Mouse (Mus musculus): ENCODE measurements around the gene Cbx1. TPM values are rescaled to one million over a fixed set of nuclear protein-coding genes. Genes with fewer than 3 reads are reported as not detected.

The Cbx1 gene
- polyA plus RNA-seq, 1 experiment from 2014 or later: 102 TPM

DNA sequence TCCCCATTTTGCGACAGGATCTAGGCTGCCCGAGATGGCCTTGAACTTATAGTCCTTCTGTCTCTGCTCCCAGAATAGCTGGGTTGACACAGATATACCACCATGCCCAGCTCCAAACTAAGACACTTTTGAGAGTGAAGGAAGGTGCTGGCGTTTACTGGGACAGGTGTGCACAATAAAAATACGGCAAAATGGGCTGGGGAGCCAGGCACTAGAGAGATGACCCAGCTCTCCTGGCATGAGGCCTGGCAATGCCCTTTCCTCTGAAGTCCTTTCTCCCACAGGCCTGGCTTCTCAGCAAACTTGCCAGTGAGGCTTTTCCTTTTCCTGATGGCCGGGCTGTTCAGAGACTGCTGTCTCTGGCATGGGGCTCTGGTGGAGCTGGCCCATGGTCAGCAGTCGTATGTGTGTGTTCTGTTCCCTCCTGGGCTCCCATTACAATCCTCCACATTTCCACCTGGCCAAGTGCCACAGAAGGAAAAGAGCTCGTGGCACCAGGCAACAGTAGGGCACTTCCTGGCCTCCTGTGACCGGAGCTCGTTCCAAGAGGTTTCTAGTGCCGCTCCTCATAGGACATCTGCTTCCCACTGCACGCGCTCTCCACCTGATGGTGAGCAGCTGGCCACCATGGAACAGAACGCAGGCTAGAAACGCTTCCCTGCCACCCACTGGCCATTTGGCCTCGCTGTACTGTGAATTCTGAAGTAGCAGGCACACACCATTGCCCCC lies 26.0 kb upstream of the Cbx1 start:
- H3K27me3 ChIP-seq: no peaks in the 10 kb centered on the region
- ATAC-seq (replicated peaks): no peak
- H3K9me3 ChIP-seq: no peaks in the 10 kb centered on the region
- no peak overlapping the region for H3K27ac ChIP-seq (replicated peaks)
- no peak overlapping the region for H3K4me2 ChIP-seq (replicated peaks)
- H3K4me3 ChIP-seq: no peak overlapping the region
- WGBS: 65% methylated on average over 15 of the region's 15 CpGs
- H3K36me3 ChIP-seq: 0 out of 2 replicates have a peak, but pooled peaks cover 2% of the 10 kb centered on the region
- H3K9ac ChIP-seq (replicated peaks): no peak overlapping the region
- peaks cover 24% of the 10 kb centered on the region for H3K4me1 ChIP-seq

- Histone ChIP-seq H3K27me3 (no peaks in the 10 kb centered on the region), H3K4me3 (no peak overlapping the region), H3K4me2 (replicated peaks) (no peak overlapping the region), H3K27ac (replicated peaks) (no peak overlapping the region; the same call in 1 of the 2 replicates), H3K36me3 (peaks cover 15% of the 10 kb centered on the region; the same call in 1 of the 2 replicates), H3K9ac (replicated peaks) (no peak overlapping the region), H3K9me3 (no peaks in the 10 kb centered on the region), H3K4me1 (peaks cover 24% of the 10 kb centered on the region)
- 27% methylated on average over 13 of the region's 13 CpGs for WGBS
- ATAC-seq (replicated peaks): peak; percentile 47; the same call in 1 of the 2 replicates
Observed at GRCm38 (mm10) chr11:96764511-96765350, 24.2 kb upstream of the Cbx1 start.

- H3K27me3 ChIP-seq: no peaks in the 10 kb centered on the region
- H3K4me2 ChIP-seq (replicated peaks): no peak overlapping the region
- H3K4me1 ChIP-seq: peaks cover 24% of the 10 kb centered on the region
- H3K4me3 ChIP-seq: no peak overlapping the region
- WGBS: 72% methylated on average over 7 of the region's 7 CpGs
- no peaks in the 10 kb centered on the region for H3K9me3 ChIP-seq
- H3K27ac ChIP-seq (replicated peaks): no peak overlapping the region
- peaks cover 24% of the 10 kb centered on the region for H3K36me3 ChIP-seq
- no peak for ATAC-seq (replicated peaks)
- no peak overlapping the region for H3K9ac ChIP-seq (replicated peaks)
Observed at GRCm38 (mm10) chr11:96765645-96766044, 23.3 kb upstream of the Cbx1 start.

DNA sequence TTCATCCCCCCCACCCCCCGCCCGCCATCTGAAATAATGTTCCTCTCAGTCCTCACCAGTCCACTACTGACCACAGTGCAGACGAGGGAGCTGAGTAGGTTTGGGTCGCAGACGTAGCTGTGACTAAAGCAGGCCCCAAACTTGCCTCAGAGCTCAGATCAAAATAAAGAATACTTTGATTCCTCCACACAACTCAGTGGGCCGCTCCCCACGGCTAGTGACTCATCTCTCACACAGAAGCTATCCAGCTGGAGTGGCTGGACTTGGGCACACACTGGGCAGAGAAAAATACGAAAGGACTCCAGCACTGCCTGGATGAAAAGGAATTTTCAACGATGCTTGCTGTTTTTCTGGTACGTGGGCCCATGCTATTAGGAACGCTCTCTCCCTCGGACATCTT lies 22.4 kb upstream of the Cbx1 start:
- 69% methylated on average over 12 of the region's 12 CpGs for WGBS
- no peak overlapping the region for H3K9ac ChIP-seq (replicated peaks)
- ATAC-seq (replicated peaks): no peak

DNA sequence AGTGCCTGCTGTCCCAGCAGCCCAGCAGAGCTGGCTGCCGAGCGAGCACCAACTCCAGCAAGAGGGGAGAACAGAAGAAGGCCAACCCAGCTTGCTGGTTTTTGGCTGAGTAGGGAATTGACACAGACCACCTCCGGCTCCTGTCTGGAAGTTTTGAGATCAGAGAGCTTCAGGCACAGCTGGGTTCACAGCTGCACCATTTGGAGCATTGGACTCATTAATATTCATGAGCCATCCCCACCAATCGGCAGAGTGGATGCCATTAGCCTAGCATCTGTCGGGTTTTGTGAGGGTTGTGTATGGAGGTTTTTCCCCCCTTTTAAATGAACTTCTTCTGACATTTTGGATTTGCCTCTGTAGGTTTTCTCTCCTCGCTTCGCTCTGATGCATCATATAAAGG lies 21.8 kb upstream of the Cbx1 start:
- Histone ChIP-seq H3K9me3 (no peaks in the 10 kb centered on the region), H3K27ac (replicated peaks) (peak overlapping the region; percentile 51), H3K4me1 (peaks cover 24% of the 10 kb centered on the region), H3K9ac (replicated peaks) (no peak overlapping the region), H3K4me3 (no peak overlapping the region), H3K4me2 (replicated peaks) (no peak overlapping the region), H3K27me3 (no peaks in the 10 kb centered on the region), H3K36me3 (peaks cover 38% of the 10 kb centered on the region)
- ATAC-seq (replicated peaks): peak; percentile 69
- WGBS: 22% methylated on average over 7 of the region's 7 CpGs

More for the DNA sequence above, 22.4 kb upstream of the Cbx1 start:
- H3K27me3 ChIP-seq: no peaks in the 10 kb centered on the region
- peak overlapping the region; percentile 51 for H3K27ac ChIP-seq (replicated peaks)
- H3K9me3 ChIP-seq: no peaks in the 10 kb centered on the region
- no peak overlapping the region for H3K4me3 ChIP-seq
- H3K36me3 ChIP-seq: peaks cover 33% of the 10 kb centered on the region
- H3K4me1 ChIP-seq: peaks cover 24% of the 10 kb centered on the region
- no peak overlapping the region for H3K4me2 ChIP-seq (replicated peaks)

GRCm38 (mm10) chr11:96768240-96768639 lies 20.7 kb upstream of the Cbx1 start:
- H3K4me3 ChIP-seq: no peak overlapping the region
- no peaks in the 10 kb centered on the region for H3K9me3 ChIP-seq
- WGBS: 73% methylated on average over 9 of the region's 9 CpGs
- peaks cover 24% of the 10 kb centered on the region for H3K4me1 ChIP-seq
- no peak overlapping the region for H3K9ac ChIP-seq (replicated peaks)
- no peak for ATAC-seq (replicated peaks)
- no peak overlapping the region for H3K4me2 ChIP-seq (replicated peaks)
- peaks cover 49% of the 10 kb centered on the region for H3K36me3 ChIP-seq
- peak overlapping the region; percentile 51 for H3K27ac ChIP-seq (replicated peaks)
- no peaks in the 10 kb centered on the region for H3K27me3 ChIP-seq

DNA sequence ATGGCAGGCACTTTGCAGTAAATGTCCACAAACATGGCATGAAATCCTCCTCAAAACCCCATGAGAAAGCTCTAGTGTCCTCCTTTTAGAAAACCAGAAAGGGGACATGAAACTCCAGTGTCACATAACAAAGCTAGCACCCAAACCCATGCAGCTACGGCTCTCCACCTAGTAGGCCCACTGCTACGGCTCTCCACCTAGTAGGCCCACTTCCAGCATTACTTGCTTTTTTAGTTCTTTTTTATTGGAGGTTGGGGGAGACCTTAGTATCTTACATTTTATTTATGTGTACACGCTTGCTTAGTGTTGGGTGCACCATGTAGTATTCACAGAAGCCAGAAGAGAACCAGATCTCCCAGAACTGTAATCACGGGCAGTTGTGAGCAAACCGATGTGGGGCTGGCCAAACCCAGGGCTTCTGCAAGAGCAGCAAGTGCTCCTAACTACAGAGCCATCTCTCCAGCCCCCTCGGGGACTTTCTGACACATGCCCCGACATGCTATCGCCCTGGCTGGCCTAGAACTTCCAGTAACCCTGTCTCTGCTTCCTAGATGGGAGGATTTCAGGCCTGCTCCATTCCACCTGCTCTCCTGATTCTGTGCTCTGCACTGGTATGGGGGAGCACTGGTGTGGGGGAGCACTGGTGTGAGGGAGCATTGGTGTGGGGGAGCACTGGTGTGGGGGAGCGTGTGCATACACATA lies 17.5 kb upstream of the Cbx1 start:
- H3K4me1 ChIP-seq: peaks cover 34% of the 10 kb centered on the region
- H3K4me2 ChIP-seq (replicated peaks): no peak overlapping the region
- H3K4me3 ChIP-seq: no peak overlapping the region
- 97% methylated on average over 9 of the region's 9 CpGs for whole genome bisulfite sequencing
- no peaks in the 10 kb centered on the region for H3K9me3 ChIP-seq
- H3K36me3 ChIP-seq: peaks cover 54% of the 10 kb centered on the region
- no peak overlapping the region for H3K27ac ChIP-seq (replicated peaks)
- H3K27me3 ChIP-seq: no peaks in the 10 kb centered on the region
- no peak overlapping the region for H3K9ac ChIP-seq (replicated peaks)
- ATAC-seq (replicated peaks): no peak

GRCm38 (mm10) chr11:96772413-96772812 lies 16.5 kb upstream of the Cbx1 start:
- H3K36me3 ChIP-seq: peaks cover 54% of the 10 kb centered on the region
- peaks cover 31% of the 10 kb centered on the region for H3K4me1 ChIP-seq
- H3K27ac ChIP-seq (replicated peaks): no peak overlapping the region
- no peak overlapping the region for H3K9ac ChIP-seq (replicated peaks)
- no peaks in the 10 kb centered on the region for H3K9me3 ChIP-seq
- WGBS: 94% methylated on average over 9 of the region's 9 CpGs
- H3K27me3 ChIP-seq: no peaks in the 10 kb centered on the region
- H3K4me3 ChIP-seq: no peak overlapping the region
- H3K4me2 ChIP-seq (replicated peaks): no peak overlapping the region
- ATAC-seq (replicated peaks): no peak

DNA sequence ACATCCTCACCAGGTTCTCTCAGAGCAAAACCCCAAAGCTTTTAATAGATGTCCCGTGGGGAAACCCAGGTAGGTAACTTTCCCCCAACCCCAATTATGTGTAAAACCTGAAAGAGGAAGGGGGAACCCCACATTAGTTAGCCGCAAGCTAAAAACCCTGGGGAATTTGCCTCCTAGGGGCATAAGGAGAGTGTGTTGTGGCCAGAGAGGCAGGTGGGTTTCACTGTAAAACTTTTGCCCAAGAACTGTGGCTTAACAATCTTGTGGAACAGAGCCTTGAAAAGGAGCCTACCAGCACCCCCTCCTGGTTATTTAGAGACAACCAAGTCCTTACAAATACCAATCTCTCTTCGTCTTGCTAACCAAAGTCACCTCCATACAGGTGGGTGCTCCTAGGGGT lies 14.4 kb upstream of the Cbx1 start:
- Histone ChIP-seq H3K27me3 (no peaks in the 10 kb centered on the region), H3K4me3 (no peak overlapping the region), H3K27ac (replicated peaks) (no peak overlapping the region), H3K4me2 (replicated peaks) (no peak overlapping the region), H3K9me3 (no peaks in the 10 kb centered on the region), H3K36me3 (peaks cover 39% of the 10 kb centered on the region), H3K4me1 (peaks cover 31% of the 10 kb centered on the region), H3K9ac (replicated peaks) (no peak overlapping the region)
- no peak for ATAC-seq (replicated peaks)
- WGBS: 83% methylated on average over 3 of the region's 3 CpGs

- no peak overlapping the region for H3K4me2 ChIP-seq (replicated peaks)
- H3K27ac ChIP-seq (replicated peaks): no peak overlapping the region
- no peaks in the 10 kb centered on the region for H3K9me3 ChIP-seq
- no peak for ATAC-seq (replicated peaks)
- H3K4me1 ChIP-seq: peaks cover 31% of the 10 kb centered on the region
- H3K36me3 ChIP-seq: peaks cover 37% of the 10 kb centered on the region
- no peak overlapping the region for H3K4me3 ChIP-seq
- no peak overlapping the region for H3K9ac ChIP-seq (replicated peaks)
- 70% methylated on average over 8 of the region's 8 CpGs for WGBS
- no peaks in the 10 kb centered on the region for H3K27me3 ChIP-seq
Observed at GRCm38 (mm10) chr11:96775063-96775462, 13.9 kb upstream of the Cbx1 start.

- Histone ChIP-seq H3K27ac (replicated peaks) (no peak overlapping the region), H3K9me3 (no peaks in the 10 kb centered on the region), H3K4me1 (peaks cover 31% of the 10 kb centered on the region), H3K27me3 (no peaks in the 10 kb centered on the region), H3K36me3 (peaks cover 31% of the 10 kb centered on the region), H3K4me2 (replicated peaks) (no peak overlapping the region), H3K9ac (replicated peaks) (no peak overlapping the region), H3K4me3 (0 out of 2 replicates have a peak overlapping the region, but pooled peaks have one; percentile 73)
- no peak for ATAC-seq (replicated peaks)
- 64% methylated on average over 7 of the region's 7 CpGs for WGBS
Observed at GRCm38 (mm10) chr11:96775665-96776064, 13.3 kb upstream of the Cbx1 start.

- no peak overlapping the region for H3K27ac ChIP-seq (replicated peaks)
- H3K4me3 ChIP-seq: peak overlapping the region; percentile 73
- ATAC-seq (replicated peaks): no peak
- H3K4me2 ChIP-seq (replicated peaks): peak overlapping the region; percentile 82
- peaks cover 27% of the 10 kb centered on the region for H3K36me3 ChIP-seq
- 48% methylated on average over 3 of the region's 3 CpGs for WGBS
- H3K27me3 ChIP-seq: no peaks in the 10 kb centered on the region
- no peaks in the 10 kb centered on the region for H3K9me3 ChIP-seq
- H3K4me1 ChIP-seq: peaks cover 31% of the 10 kb centered on the region
- peak overlapping the region; percentile 69; the same call in 1 of the 2 replicates for H3K9ac ChIP-seq (replicated peaks)
Observed at GRCm38 (mm10) chr11:96776068-96776467, 12.9 kb upstream of the Cbx1 start.

Data from forebrain, embryonic 15.5 days (tissue).